Mouse (Mus musculus): ENCODE measurements around the gene Arl10. TPM values are rescaled to one million over a fixed set of nuclear protein-coding genes. Genes with fewer than 3 reads are reported as not detected.
A peak's percentile ranks its signal among the peaks of the same experiment; 100 is the strongest.

Gene Arl10
- polyA plus RNA-seq, 1 experiment from 2014 or later: 7.0 TPM

- TF ChIP-seq EP300 (IDR thresholded peaks at IDR 0.05; ENCODE audit: low read depth): no peak; the same call in 1 of the 2 replicates
- peak; percentile 64 for TF ChIP-seq CTCF (IDR thresholded peaks at IDR 0.05; ENCODE audit: low read depth)
- peak; percentile 54 for DNase-seq
- H3K4me1 ChIP-seq (ENCODE audit: insufficient read depth): peaks cover 22% of the 10 kb centered on the region
- H3K4me3 ChIP-seq (ENCODE audit: low read depth, low read length): peak overlapping the region; percentile 91
- H3K4me2 ChIP-seq (ENCODE audit: low read depth, low read length): peak overlapping the region; percentile 90
- WGBS (ENCODE audit: insufficient replicate concordance): 44% methylated on average over 8 of the region's 8 CpGs
- H3K27me3 ChIP-seq (ENCODE audit: insufficient read depth, low read length): no peaks in the 10 kb centered on the region
- peak overlapping the region; percentile 16; the same call in 1 of the 2 replicates for H3K9ac ChIP-seq (replicated peaks)
- no peaks in the 10 kb centered on the region for H3K9me3 ChIP-seq (ENCODE audit: low read length)
- peak; percentile 45 for ATAC-seq
- peaks cover 17% of the 10 kb centered on the region for H3K36me3 ChIP-seq (replicated peaks; ENCODE audit: insufficient read depth, low read length)
- H3K27ac ChIP-seq (ENCODE audit: low read depth): peak overlapping the region; percentile 90
Observed at GRCm38 (mm10) chr13:54565594-54566345, 9.0 kb upstream of the Arl10 start.

DNA sequence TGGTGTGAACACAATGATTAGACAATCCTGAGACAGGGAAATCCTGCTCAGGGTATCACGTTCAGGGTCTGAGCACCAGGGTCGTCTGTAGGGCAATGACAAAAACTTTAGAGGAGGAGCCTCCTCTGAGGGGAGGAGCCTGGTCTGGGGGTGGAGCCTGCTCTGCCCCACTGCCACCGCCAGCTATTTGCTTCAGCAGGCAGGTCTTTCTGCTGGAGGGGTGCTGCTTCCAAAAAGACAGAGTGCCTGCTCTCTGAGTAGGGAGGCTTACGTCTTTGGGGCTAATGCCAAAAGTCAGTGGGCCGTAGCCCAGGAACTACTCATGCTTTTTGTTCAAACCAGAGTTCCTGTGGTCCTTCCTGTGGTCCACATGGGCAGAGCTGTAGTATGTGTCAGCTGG is 6.4 kb upstream of the Arl10 start:
- Histone ChIP-seq H3K4me2 (ENCODE audit: low read depth, low read length) (no peak overlapping the region), H3K36me3 (replicated peaks; ENCODE audit: insufficient read depth, low read length) (no peaks in the 10 kb centered on the region), H3K27ac (ENCODE audit: low read depth) (no peak overlapping the region), H3K27me3 (ENCODE audit: insufficient read depth, low read length) (no peaks in the 10 kb centered on the region), H3K4me1 (ENCODE audit: insufficient read depth) (peaks cover 19% of the 10 kb centered on the region), H3K9me3 (ENCODE audit: low read length) (no peaks in the 10 kb centered on the region), H3K9ac (replicated peaks) (no peak overlapping the region), H3K4me3 (ENCODE audit: low read depth, low read length) (no peak overlapping the region)
- TF ChIP-seq CTCF (IDR thresholded peaks at IDR 0.05; ENCODE audit: low read depth): no peak
- TF ChIP-seq EP300 (IDR thresholded peaks at IDR 0.05; ENCODE audit: low read depth): no peak
- ATAC-seq (no peak), DNase-seq (peak; percentile 24)
- WGBS (ENCODE audit: insufficient replicate concordance): 57% methylated on average over 5 of the region's 5 CpGs

GRCm38 (mm10) chr13:54569282-54569681 is 5.5 kb upstream of the Arl10 start:
- TF ChIP-seq EP300 (IDR thresholded peaks at IDR 0.05; ENCODE audit: low read depth) (no peak), CTCF (IDR thresholded peaks at IDR 0.05; ENCODE audit: low read depth) (no peak)
- H3K9me3 ChIP-seq (ENCODE audit: low read length): no peaks in the 10 kb centered on the region
- no peak overlapping the region for H3K4me3 ChIP-seq (ENCODE audit: low read depth, low read length)
- ATAC-seq (no peak), DNase-seq (no peak)
- peaks cover 12% of the 10 kb centered on the region for H3K4me1 ChIP-seq (ENCODE audit: insufficient read depth)
- H3K27ac ChIP-seq (ENCODE audit: low read depth): no peak overlapping the region
- H3K36me3 ChIP-seq (replicated peaks; ENCODE audit: insufficient read depth, low read length): no peaks in the 10 kb centered on the region
- WGBS (ENCODE audit: insufficient replicate concordance): 65% methylated on average over 1 of the region's 1 CpGs
- H3K27me3 ChIP-seq (ENCODE audit: insufficient read depth, low read length): no peaks in the 10 kb centered on the region
- H3K4me2 ChIP-seq (ENCODE audit: low read depth, low read length): no peak overlapping the region
- H3K9ac ChIP-seq (replicated peaks): no peak overlapping the region

DNA sequence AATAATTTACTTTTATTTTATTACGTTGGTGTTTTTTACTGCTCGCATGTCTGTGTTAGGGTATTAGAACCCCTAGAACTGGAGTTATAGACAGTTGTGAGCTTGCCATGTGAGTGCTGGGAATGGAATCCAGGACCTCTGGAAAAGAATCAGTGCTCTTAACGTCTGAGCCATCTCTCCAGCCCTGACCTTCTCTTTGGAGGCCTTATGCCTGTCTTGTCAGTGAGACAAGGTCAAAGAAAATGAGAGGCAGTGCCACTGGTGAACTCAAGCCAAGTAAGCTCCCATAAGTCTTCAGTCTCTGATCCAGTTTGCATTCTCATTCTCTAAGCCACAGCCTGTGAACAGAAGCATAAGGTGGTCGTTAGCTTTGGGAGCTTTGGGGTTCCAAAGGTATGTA is 4.1 kb upstream of the Arl10 start:
- Histone ChIP-seq H3K4me1 (ENCODE audit: insufficient read depth) (peaks cover 9% of the 10 kb centered on the region), H3K27me3 (ENCODE audit: insufficient read depth, low read length) (no peaks in the 10 kb centered on the region), H3K4me3 (ENCODE audit: low read depth, low read length) (no peak overlapping the region), H3K27ac (ENCODE audit: low read depth) (no peak overlapping the region), H3K9me3 (ENCODE audit: low read length) (no peaks in the 10 kb centered on the region), H3K4me2 (ENCODE audit: low read depth, low read length) (no peak overlapping the region), H3K36me3 (replicated peaks; ENCODE audit: insufficient read depth, low read length) (no peaks in the 10 kb centered on the region), H3K9ac (replicated peaks) (no peak overlapping the region)
- DNase-seq (no peak), ATAC-seq (no peak)
- 73% methylated on average over 4 of the region's 4 CpGs for WGBS (ENCODE audit: insufficient replicate concordance)
- TF ChIP-seq CTCF (IDR thresholded peaks at IDR 0.05; ENCODE audit: low read depth): no peak
- TF ChIP-seq EP300 (IDR thresholded peaks at IDR 0.05; ENCODE audit: low read depth): no peak

DNA sequence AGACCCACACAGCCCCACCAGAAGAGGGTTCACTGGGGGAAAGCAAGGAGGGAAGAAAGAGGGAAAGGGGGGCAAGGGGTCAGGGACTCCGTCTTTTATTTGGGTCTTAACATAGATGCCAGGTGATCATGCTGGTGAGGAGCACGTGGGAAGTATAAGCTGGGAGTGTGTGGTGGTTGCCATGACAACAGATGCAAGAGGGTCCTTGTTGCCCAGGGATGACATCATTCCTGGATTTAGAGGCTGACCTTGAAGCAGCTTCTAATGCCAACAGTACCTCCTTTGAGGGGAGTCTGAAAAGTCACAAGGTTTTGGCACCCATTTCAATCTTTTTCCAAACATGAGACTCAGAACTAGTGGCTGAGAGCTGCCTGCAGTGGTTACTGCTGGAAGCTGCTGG is 3.2 kb upstream of the Arl10 start:
- H3K4me1 ChIP-seq (ENCODE audit: insufficient read depth): peaks cover 11% of the 10 kb centered on the region
- TF ChIP-seq EP300 (IDR thresholded peaks at IDR 0.05; ENCODE audit: low read depth) (no peak), CTCF (IDR thresholded peaks at IDR 0.05; ENCODE audit: low read depth) (no peak)
- H3K4me2 ChIP-seq (ENCODE audit: low read depth, low read length): no peak overlapping the region
- ATAC-seq (no peak), DNase-seq (no peak)
- no peaks in the 10 kb centered on the region for H3K27me3 ChIP-seq (ENCODE audit: insufficient read depth, low read length)
- no peaks in the 10 kb centered on the region for H3K36me3 ChIP-seq (replicated peaks; ENCODE audit: insufficient read depth, low read length)
- no peak overlapping the region for H3K4me3 ChIP-seq (ENCODE audit: low read depth, low read length)
- 59% methylated on average over 2 of the region's 2 CpGs for WGBS (ENCODE audit: insufficient replicate concordance)
- no peaks in the 10 kb centered on the region for H3K9me3 ChIP-seq (ENCODE audit: low read length)
- no peak overlapping the region for H3K27ac ChIP-seq (ENCODE audit: low read depth)
- no peak overlapping the region for H3K9ac ChIP-seq (replicated peaks)

DNA sequence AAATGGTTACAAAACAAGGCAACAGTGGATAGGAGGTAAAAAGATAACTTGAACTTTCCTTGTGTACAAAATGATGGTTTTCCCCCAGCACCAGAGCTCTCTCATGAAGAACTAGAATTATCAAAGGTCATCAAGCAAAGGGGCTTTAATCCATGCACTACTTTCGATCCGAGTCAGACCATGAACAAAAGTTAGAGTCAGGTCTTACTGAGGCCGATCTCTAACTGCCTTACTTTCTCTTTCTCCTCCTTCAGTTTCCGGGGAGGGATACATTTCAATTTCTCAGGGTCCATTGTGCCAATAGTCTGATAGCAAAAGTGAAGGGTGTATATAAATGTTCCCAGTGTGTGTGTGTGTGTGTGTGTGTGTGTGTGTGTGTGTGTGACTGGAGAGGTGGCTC is 2.2 kb upstream of the Arl10 start:
- Histone ChIP-seq H3K27me3 (ENCODE audit: insufficient read depth, low read length) (no peaks in the 10 kb centered on the region), H3K9me3 (ENCODE audit: low read length) (no peaks in the 10 kb centered on the region), H3K4me2 (ENCODE audit: low read depth, low read length) (no peak overlapping the region), H3K9ac (replicated peaks) (no peak overlapping the region), H3K4me1 (ENCODE audit: insufficient read depth) (peaks cover 11% of the 10 kb centered on the region), H3K4me3 (ENCODE audit: low read depth, low read length) (no peak overlapping the region), H3K36me3 (replicated peaks; ENCODE audit: insufficient read depth, low read length) (no peaks in the 10 kb centered on the region), H3K27ac (ENCODE audit: low read depth) (no peak overlapping the region)
- DNase-seq (no peak), ATAC-seq (no peak)
- whole genome bisulfite sequencing (ENCODE audit: insufficient replicate concordance): 86% methylated on average over 4 of the region's 4 CpGs
- TF ChIP-seq CTCF (IDR thresholded peaks at IDR 0.05; ENCODE audit: low read depth): no peak
- no peak for TF ChIP-seq EP300 (IDR thresholded peaks at IDR 0.05; ENCODE audit: low read depth)
